Mouse (Mus musculus): ENCODE results near the gene Tnks2.

- no peak for TF ChIP-seq CTCF (IDR thresholded peaks at IDR 0.05; ENCODE audit: low read depth)
- TF ChIP-seq EP300 (optimal IDR thresholded peaks at IDR 0.05): no peak
These were observed at the start of gene Tnks2 for GRCm38 (mm10) chr19:36833788-36834531.
